Mouse (Mus musculus): ENCODE results near the gene Cd200r1. TPM values are rescaled to one million over a fixed set of nuclear protein-coding genes. Genes with fewer than 3 reads are reported as not detected.

Gene Cd200r1
- polyA plus RNA-seq, 1 experiment = 0.23 TPM

- 58% methylated on average over 2 of the region's 2 CpGs for WGBS
- DNase-seq = peak; percentile 28
- Histone ChIP-seq H3K27ac (ENCODE audit: insufficient read depth, low read depth, low read length) (no peak overlapping the region), H3K4me1 (ENCODE audit: control insufficient read depth, insufficient read depth, low read length) (peaks cover 6% of the 10 kb centered on the region), H3K36me3 (ENCODE audit: control insufficient read depth, insufficient read depth, low read length) (no peaks in the 10 kb centered on the region; the same call in 1 of the 2 replicates), H3K4me3 (ENCODE audit: insufficient read depth, low read depth, low read length) (no peak overlapping the region), H3K27me3 (replicated peaks; ENCODE audit: control insufficient read depth, insufficient read depth, low read length) (no peaks in the 10 kb centered on the region)
- TF ChIP-seq CTCF (conservative IDR thresholded peaks at IDR 0.05; ENCODE audit: insufficient read depth, insufficient read length, low read depth, low read length) = no peak
- TF ChIP-seq POLR2A (IDR thresholded peaks at IDR 0.05; ENCODE audit: low read depth, low read length) = no peak
Observed at GRCm38 (mm10) chr16:44722666-44723065, 42.9 kb upstream of the Cd200r1 start.

GRCm38 (mm10) chr16:44724083-44724787, 41.3 kb upstream of the Cd200r1 start, which contains the start of gene Nepro:
Gene Nepro, plus strand, starts transcription at chr16:44724301.
- H3K27me3 ChIP-seq (replicated peaks; ENCODE audit: control insufficient read depth, insufficient read depth, low read length) = no peaks in the 10 kb centered on the region
- no peak for TF ChIP-seq CTCF (conservative IDR thresholded peaks at IDR 0.05; ENCODE audit: insufficient read depth, insufficient read length, low read depth, low read length)
- peak; percentile 75 for TF ChIP-seq POLR2A (IDR thresholded peaks at IDR 0.05; ENCODE audit: low read depth, low read length)
- under 1% methylated on average over 64 of the region's 64 CpGs for WGBS
- no peaks in the 10 kb centered on the region; the same call in none of the 2 replicates for H3K36me3 ChIP-seq (ENCODE audit: control insufficient read depth, insufficient read depth, low read length)
- peak; percentile 97 for DNase-seq
- peak within 1 kb of the TSS; percentile 83 for H3K27ac ChIP-seq (ENCODE audit: insufficient read depth, low read depth, low read length)
- H3K4me1 ChIP-seq (ENCODE audit: control insufficient read depth, insufficient read depth, low read length) = peaks cover 6% of the 10 kb centered on the region
- peak within 1 kb of the TSS; percentile 78 for H3K4me3 ChIP-seq (ENCODE audit: insufficient read depth, low read depth, low read length)

- Histone ChIP-seq H3K27ac (ENCODE audit: insufficient read depth, low read depth, low read length) (peak overlapping the region; percentile 68; the same call in 1 of the 2 replicates), H3K27me3 (replicated peaks; ENCODE audit: control insufficient read depth, insufficient read depth, low read length) (no peaks in the 10 kb centered on the region), H3K4me3 (ENCODE audit: insufficient read depth, low read depth, low read length) (peak overlapping the region; percentile 78), H3K36me3 (ENCODE audit: control insufficient read depth, insufficient read depth, low read length) (no peaks in the 10 kb centered on the region; the same call in none of the 2 replicates), H3K4me1 (ENCODE audit: control insufficient read depth, insufficient read depth, low read length) (peaks cover 6% of the 10 kb centered on the region)
- no peak for DNase-seq
- WGBS = 0% methylated on average over 14 of the region's 14 CpGs
- TF ChIP-seq POLR2A (IDR thresholded peaks at IDR 0.05; ENCODE audit: low read depth, low read length) (no peak), CTCF (conservative IDR thresholded peaks at IDR 0.05; ENCODE audit: insufficient read depth, insufficient read length, low read depth, low read length) (no peak)
Observed at GRCm38 (mm10) chr16:44724847-44725246, 40.7 kb upstream of the Cd200r1 start.

- TF ChIP-seq POLR2A (IDR thresholded peaks at IDR 0.05; ENCODE audit: low read depth, low read length) = no peak
- peak; percentile 90 for TF ChIP-seq CTCF (conservative IDR thresholded peaks at IDR 0.05; ENCODE audit: insufficient read depth, insufficient read length, low read depth, low read length)
- 26% methylated on average over 14 of the region's 14 CpGs for WGBS
Observed at GRCm38 (mm10) chr16:44725286-44726223, 40.0 kb upstream of the Cd200r1 start.

GRCm38 (mm10) chr16:44727525-44727924, 38.0 kb upstream of the Cd200r1 start:
- Histone ChIP-seq H3K27ac (ENCODE audit: insufficient read depth, low read depth, low read length) (no peak overlapping the region), H3K36me3 (ENCODE audit: control insufficient read depth, insufficient read depth, low read length) (peaks cover 3% of the 10 kb centered on the region)
- 96% methylated on average over 3 of the region's 3 CpGs for WGBS

More at GRCm38 (mm10) chr16:44725286-44726223, 40.0 kb upstream of the Cd200r1 start:
- peak; percentile 89 for DNase-seq
- Histone ChIP-seq H3K36me3 (ENCODE audit: control insufficient read depth, insufficient read depth, low read length) (peaks cover 2% of the 10 kb centered on the region), H3K27me3 (replicated peaks; ENCODE audit: control insufficient read depth, insufficient read depth, low read length) (no peaks in the 10 kb centered on the region), H3K27ac (ENCODE audit: insufficient read depth, low read depth, low read length) (no peak overlapping the region), H3K4me3 (ENCODE audit: insufficient read depth, low read depth, low read length) (peak overlapping the region; percentile 31), H3K4me1 (ENCODE audit: control insufficient read depth, insufficient read depth, low read length) (peaks cover 6% of the 10 kb centered on the region)

GRCm38 (mm10) chr16:44734059-44734458, 31.5 kb upstream of the Cd200r1 start:
- peaks cover 13% of the 10 kb centered on the region for H3K36me3 ChIP-seq (ENCODE audit: control insufficient read depth, insufficient read depth, low read length)
- no peak for TF ChIP-seq CTCF (conservative IDR thresholded peaks at IDR 0.05; ENCODE audit: insufficient read depth, insufficient read length, low read depth, low read length)
- TF ChIP-seq POLR2A (IDR thresholded peaks at IDR 0.05; ENCODE audit: low read depth, low read length) = no peak
- H3K4me1 ChIP-seq (ENCODE audit: control insufficient read depth, insufficient read depth, low read length) = no peaks in the 10 kb centered on the region
- H3K27me3 ChIP-seq (replicated peaks; ENCODE audit: control insufficient read depth, insufficient read depth, low read length) = no peaks in the 10 kb centered on the region
- DNase-seq = no peak
- H3K4me3 ChIP-seq (ENCODE audit: insufficient read depth, low read depth, low read length) = no peak overlapping the region
- WGBS = 69% methylated on average over 3 of the region's 3 CpGs
- H3K27ac ChIP-seq (ENCODE audit: insufficient read depth, low read depth, low read length) = no peak overlapping the region

More at GRCm38 (mm10) chr16:44727525-44727924, 38.0 kb upstream of the Cd200r1 start:
- Histone ChIP-seq H3K4me1 (ENCODE audit: control insufficient read depth, insufficient read depth, low read length) (peaks cover 6% of the 10 kb centered on the region), H3K4me3 (ENCODE audit: insufficient read depth, low read depth, low read length) (no peak overlapping the region), H3K27me3 (replicated peaks; ENCODE audit: control insufficient read depth, insufficient read depth, low read length) (no peaks in the 10 kb centered on the region)
- TF ChIP-seq POLR2A (IDR thresholded peaks at IDR 0.05; ENCODE audit: low read depth, low read length) (no peak), CTCF (conservative IDR thresholded peaks at IDR 0.05; ENCODE audit: insufficient read depth, insufficient read length, low read depth, low read length) (no peak)
- no peak for DNase-seq

Data from kidney, adult 2 months (tissue).